Comparison of ENCODE assay signal across 9 mouse cellular contexts in genomic region chr8:11280721-11281268, GRCm38 (mm10).
"Had no signal": no experiment of that assay in that cellular context is flagged by ENCODE, and none has a peak within 500 bp of the region (broad histone marks: within the 10 kb centered on the region; RNA-seq: fewer than 3 reads in every experiment).

No protein-coding gene starts in this region.

- H3K9ac ChIP-seq: limb, embryonic 12.5 days; liver, embryonic 13.5 days; liver, postnatal 0 days; midbrain, embryonic 13.5 days had no signal

- H3K27me3 ChIP-seq: limb, embryonic 12.5 days; midbrain, embryonic 13.5 days had no signal

- H3K4me2 ChIP-seq: limb, embryonic 12.5 days; liver, embryonic 13.5 days; midbrain, embryonic 13.5 days had no signal

- ATAC-seq: liver, postnatal 0 days; midbrain, embryonic 13.5 days had no signal

- H3K36me3 ChIP-seq: limb, embryonic 12.5 days; liver, embryonic 13.5 days; midbrain, embryonic 13.5 days had no signal

- DNase-seq: kidney, postnatal 25 days; liver; liver, embryonic 13.5 days; liver, postnatal 0 days; lung, postnatal 36 days; right cerebral cortex, postnatal 14 days; thymus, postnatal 36 days had no signal

- H3K27ac ChIP-seq: limb, embryonic 12.5 days; liver, embryonic 13.5 days; midbrain, embryonic 13.5 days had no signal

- H3K9me3 ChIP-seq: limb, embryonic 12.5 days; liver, embryonic 13.5 days; midbrain, embryonic 13.5 days had no signal

- H3K4me3 ChIP-seq: limb, embryonic 12.5 days; liver, embryonic 13.5 days; midbrain, embryonic 13.5 days had no signal
